8 mouse cellular contexts compared by ENCODE assay signal in genomic region chr7:111560097-111560496, GRCm38 (mm10).
DNase-seq lines count a peak whose midpoint lies in the region; ATAC-seq and TF ChIP-seq lines count a peak whose summit lies in the region.

No protein-coding gene starts in this region.

- WGBS in liver, embryonic 11.5 days: 67% methylated on average over 3 of the region's 3 CpGs
- WGBS in bone marrow, adult 2 months: 64% methylated on average over 3 of the region's 3 CpGs

- H3K36me3 ChIP-seq in liver, embryonic 11.5 days (ENCODE audit: control insufficient read depth, insufficient read depth, low read length): no peaks in the 10 kb centered on the region

- DNase-seq in adrenal gland, postnatal 14 days: peak; percentile 16
- no peak for DNase-seq in adrenal gland, adult (ENCODE audit: inconsistent age in 2 of 2, low spot score in 1 of 2)
- DNase-seq in liver: peak; percentile 9
- no peak for DNase-seq in liver, embryonic 11.5 days (ENCODE audit: low spot score)
- DNase-seq in B cell, adult 2 months: peak; percentile 2 to 9
- no peak for DNase-seq in frontal cortex, postnatal 36 days (ENCODE audit: low spot score in 2 of 2)
- DNase-seq in left cerebral cortex, adult 9 months (ENCODE audit: low spot score in 2 of 2): no peak

- no peak overlapping the region for H3K9ac ChIP-seq in liver, embryonic 11.5 days (ENCODE audit: low read depth, low read length)

- ATAC-seq in liver, embryonic 11.5 days (replicated peaks; ENCODE audit: low FRiP score): no peak

- H3K27ac ChIP-seq in liver, embryonic 11.5 days (ENCODE audit: low read depth, low read length): no peak overlapping the region
- H3K27ac ChIP-seq in bone marrow, adult 2 months (ENCODE audit: control insufficient read depth, insufficient read depth, low read depth, low read length, poor library complexity): no peak overlapping the region

- no peak overlapping the region for H3K4me3 ChIP-seq in liver, embryonic 11.5 days (ENCODE audit: low read depth, low read length)
- no peak overlapping the region for H3K4me3 ChIP-seq in bone marrow, adult 2 months (replicated peaks; ENCODE audit: control insufficient read depth, low read depth, low read length)

- no peaks in the 10 kb centered on the region for H3K27me3 ChIP-seq in liver, embryonic 11.5 days (replicated peaks; ENCODE audit: control insufficient read depth, insufficient read depth, low read length)

- H3K4me1 ChIP-seq in liver, embryonic 11.5 days (replicated peaks; ENCODE audit: control insufficient read depth, insufficient read depth, low read length): no peaks in the 10 kb centered on the region
- H3K4me1 ChIP-seq in bone marrow, adult 2 months (ENCODE audit: control insufficient read depth, insufficient read depth, low read length): no peaks in the 10 kb centered on the region

- H3K9me3 ChIP-seq in liver, embryonic 11.5 days (ENCODE audit: control insufficient read depth, low read length): no peaks in the 10 kb centered on the region; the same call in 1 of the 2 replicates

- peak; percentile 26; the same call in 1 of the 2 replicates for TF ChIP-seq CTCF in bone marrow, adult 2 months (IDR thresholded peaks at IDR 0.05; ENCODE audit: control insufficient read depth, insufficient read depth, low read length)

- no peak overlapping the region for H3K4me2 ChIP-seq in liver, embryonic 11.5 days

- TF ChIP-seq POLR2A in bone marrow, adult 2 months (IDR thresholded peaks at IDR 0.05; ENCODE audit: borderline replicate concordance, control insufficient read depth, low read depth, low read length): no peak

Comparison
In these comparisons a context has a peak if more than half of its experiments do, and no peak if none do; other contexts are left out.
1. DNase-seq: peak in adrenal gland, postnatal 14 days (single experiment), liver (single experiment) and B cell, adult 2 months (2 of 2); none in adrenal gland, adult (0 of 2), liver, embryonic 11.5 days (single experiment), frontal cortex, postnatal 36 days (0 of 2) and left cerebral cortex, adult 9 months (0 of 2).